Mouse (Mus musculus) hindbrain, embryonic 11.5 days (tissue): Measurements from ENCODE around the gene Appbp2. TPM values are rescaled to one million over a fixed set of nuclear protein-coding genes. Genes with fewer than 3 reads are reported as not detected.

Experiments
- ATAC-seq: fragments of 200-750 bp; cut with Nextera tagmentation; 2 replicates; pipeline ENCODE4 v1.8.0; 2017; ENCODE audit warnings: mild to moderate bottlenecking, moderate TSS enrichment, moderate library complexity; ENCODE audit not compliant: low FRiP score
- DNase-seq: peaks from one replicate; pipeline ENCODE4 v3.0.0-alpha.2; 2015; ENCODE audit warnings: low spot score
- H3K27ac ChIP-seq: fragments of 300-500 bp; sonication (generic); 2 replicates; pipeline ENCODE4 v1.5.1; 2014; ENCODE audit warnings: mild to moderate bottlenecking, low read depth, low read length
- H3K27me3 ChIP-seq: fragments of 300-500 bp; sonication (generic); 2 replicates; pipeline ENCODE4 v1.6.1; 2014; ENCODE audit warnings: mild to moderate bottlenecking, low read length, moderate library complexity, mixed read lengths; ENCODE audit not compliant: control insufficient read depth, insufficient read depth
- H3K36me3 ChIP-seq: fragments of 300-500 bp; sonication (generic); 2 replicates; pipeline ENCODE4 v1.6.1; 2014; ENCODE audit warnings: mild to moderate bottlenecking, low read length, moderate library complexity, mixed read lengths; ENCODE audit not compliant: control insufficient read depth, insufficient read depth
- H3K4me1 ChIP-seq: fragments of 300-500 bp; sonication (generic); replicated peaks from 2 replicates; pipeline ENCODE4 v1.6.1; 2014; ENCODE audit warnings: low read length, mixed read lengths; ENCODE audit not compliant: control insufficient read depth, insufficient read depth
- H3K4me2 ChIP-seq: fragments of 300-500 bp; sonication (generic); replicated peaks from 2 replicates; pipeline ENCODE4 v1.6.1; 2014; ENCODE audit warnings: mild to moderate bottlenecking, low read depth, low read length
- H3K4me3 ChIP-seq: fragments of 300-500 bp; sonication (generic); 2 replicates; pipeline ENCODE4 v1.5.1; 2014; ENCODE audit warnings: low read depth, low read length
- H3K9ac ChIP-seq: fragments of 300-500 bp; sonication (generic); 2 replicates; pipeline ENCODE4 v1.6.1; 2014; ENCODE audit warnings: low read depth, low read length
- H3K9me3 ChIP-seq: fragments of 300-500 bp; sonication (generic); 2 replicates; pipeline ENCODE4 v1.6.1; 2016; ENCODE audit warnings: low read length; ENCODE audit not compliant: control insufficient read depth
- WGBS: fragments of 180-500 bp; shearing (Covaris S2); extraction: QIAGEN DNeasy Blood & Tissue Kit; methylation state at CpG from one replicate; pipeline ENCODE4 v1.1.7; 2014; 5-methylcytosine and 5-hydroxymethylcytosine counted together
- polyA plus RNA-seq: library from polyadenylated mRNA; unstranded; fragments of >200 nt; fragmentation: Nextera tagmentation; extraction: Ambion mirVana; gene quantifications from 2 replicates; pipeline ENCODE4 v1.2.1, GENCODE M21; 2014

The Appbp2 gene
- polyA plus RNA-seq, 1 experiment from 2014 or later, result 65.5 TPM

GRCm38 (mm10) chr11:85184082-85184481, 50.8 kb downstream of the Appbp2 start:
- H3K9me3 ChIP-seq, result no peaks in the 10 kb centered on the region
- H3K4me3 ChIP-seq, result no peak overlapping the region
- no peak overlapping the region for H3K9ac ChIP-seq
- 0 out of 2 replicates have a peak, but pooled peaks cover 2% of the 10 kb centered on the region for H3K4me1 ChIP-seq
- H3K27me3 ChIP-seq, result no peaks in the 10 kb centered on the region
- H3K36me3 ChIP-seq, result no peaks in the 10 kb centered on the region
- 68% methylated on average over 5 of the region's 5 CpGs for WGBS
- no peak overlapping the region for H3K27ac ChIP-seq
- H3K4me2 ChIP-seq, result no peak overlapping the region
- ATAC-seq (no peak), DNase-seq (peak; percentile 63)

- DNase-seq, result no peak
- peak overlapping the region; percentile 45 for H3K4me2 ChIP-seq
- no peak overlapping the region for H3K27ac ChIP-seq
- H3K27me3 ChIP-seq, result no peaks in the 10 kb centered on the region
- H3K9ac ChIP-seq, result peak overlapping the region; percentile 8; the same call in 1 of the 2 replicates
- H3K9me3 ChIP-seq, result no peaks in the 10 kb centered on the region
- peak overlapping the region; percentile 24 for H3K4me3 ChIP-seq
- 32% methylated on average over 13 of the region's 13 CpGs for WGBS
- H3K36me3 ChIP-seq, result no peaks in the 10 kb centered on the region
- 0 out of 2 replicates have a peak, but pooled peaks cover 2% of the 10 kb centered on the region for H3K4me1 ChIP-seq
- ATAC-seq, result peak; percentile 17; the same call in 1 of the 2 replicates
Observed at GRCm38 (mm10) chr11:85183284-85183779, 51.6 kb downstream of the Appbp2 start.

GRCm38 (mm10) chr11:85182617-85183283, 52.2 kb downstream of the Appbp2 start:
- H3K4me3 ChIP-seq, result peak overlapping the region; percentile 24
- H3K9ac ChIP-seq, result peak overlapping the region; percentile 8; the same call in 1 of the 2 replicates
- no peaks in the 10 kb centered on the region for H3K36me3 ChIP-seq
- no peaks in the 10 kb centered on the region for H3K27me3 ChIP-seq
- H3K27ac ChIP-seq, result no peak overlapping the region
- 0 out of 2 replicates have a peak, but pooled peaks cover 2% of the 10 kb centered on the region for H3K4me1 ChIP-seq
- ATAC-seq (peak; percentile 88), DNase-seq (peak; percentile 90)
- 6% methylated on average over 20 of the region's 20 CpGs for WGBS
- peak overlapping the region; percentile 45 for H3K4me2 ChIP-seq
- no peaks in the 10 kb centered on the region for H3K9me3 ChIP-seq

GRCm38 (mm10) chr11:85178413-85178812, 56.5 kb downstream of the Appbp2 start:
- Histone ChIP-seq H3K27ac (no peak overlapping the region), H3K9ac (no peak overlapping the region), H3K4me3 (no peak overlapping the region), H3K27me3 (no peaks in the 10 kb centered on the region), H3K9me3 (no peaks in the 10 kb centered on the region), H3K4me1 (0 out of 2 replicates have a peak, but pooled peaks cover 2% of the 10 kb centered on the region), H3K36me3 (no peaks in the 10 kb centered on the region), H3K4me2 (no peak overlapping the region)
- 87% methylated on average over 4 of the region's 4 CpGs for WGBS
- DNase-seq (no peak), ATAC-seq (no peak)

- DNase-seq (no peak), ATAC-seq (no peak)
- Histone ChIP-seq H3K27me3 (no peaks in the 10 kb centered on the region), H3K27ac (no peak overlapping the region), H3K36me3 (no peaks in the 10 kb centered on the region), H3K4me2 (no peak overlapping the region), H3K9me3 (no peaks in the 10 kb centered on the region), H3K4me1 (no peaks in the 10 kb centered on the region), H3K4me3 (no peak overlapping the region), H3K9ac (no peak overlapping the region)
- 78% methylated on average over 6 of the region's 6 CpGs for WGBS
Observed at GRCm38 (mm10) chr11:85177761-85178160, 57.2 kb downstream of the Appbp2 start.

- H3K4me2 ChIP-seq, result no peak overlapping the region
- H3K9ac ChIP-seq, result no peak overlapping the region
- no peaks in the 10 kb centered on the region for H3K9me3 ChIP-seq
- H3K4me3 ChIP-seq, result no peak overlapping the region
- H3K27me3 ChIP-seq, result no peaks in the 10 kb centered on the region
- ATAC-seq, result no peak
- no peaks in the 10 kb centered on the region for H3K4me1 ChIP-seq
- WGBS, result 86% methylated on average over 3 of the region's 3 CpGs
- H3K36me3 ChIP-seq, result no peaks in the 10 kb centered on the region
- DNase-seq, result no peak
- H3K27ac ChIP-seq, result no peak overlapping the region
Observed at GRCm38 (mm10) chr11:85175941-85176340, 59.0 kb downstream of the Appbp2 start.

GRCm38 (mm10) chr11:85170833-85171232, 64.1 kb downstream of the Appbp2 start:
- DNase-seq (no peak), ATAC-seq (no peak)
- Histone ChIP-seq H3K9ac (no peak overlapping the region), H3K27me3 (no peaks in the 10 kb centered on the region), H3K27ac (no peak overlapping the region), H3K4me1 (no peaks in the 10 kb centered on the region), H3K36me3 (no peaks in the 10 kb centered on the region), H3K4me2 (no peak overlapping the region), H3K4me3 (no peak overlapping the region), H3K9me3 (no peaks in the 10 kb centered on the region)
- 43% methylated on average over 2 of the region's 2 CpGs for WGBS

GRCm38 (mm10) chr11:85170058-85170740, 64.7 kb downstream of the Appbp2 start, which contains the start of gene 1700125H20Rik:
TSS of gene 1700125H20Rik (plus strand) at chr11:85170404.
- peak within 1 kb of the TSS; percentile 14; the same call in 1 of the 2 replicates for H3K4me3 ChIP-seq
- no peaks in the 10 kb centered on the region for H3K27me3 ChIP-seq
- H3K9ac ChIP-seq, result peak within 1 kb of the TSS; percentile 51
- no peaks in the 10 kb centered on the region for H3K9me3 ChIP-seq
- H3K27ac ChIP-seq, result no peak within 1 kb of the TSS
- WGBS, result 13% methylated on average over 21 of the region's 21 CpGs
- H3K4me2 ChIP-seq, result peak within 1 kb of the TSS; percentile 44
- DNase-seq (peak; percentile 96), ATAC-seq (peak; percentile 76)
- H3K4me1 ChIP-seq, result no peaks in the 10 kb centered on the region
- H3K36me3 ChIP-seq, result no peaks in the 10 kb centered on the region
